Mouse (Mus musculus) forebrain, embryonic 10.5 days (tissue): ENCODE data around the gene H2-K1. TPM values are rescaled to one million over a fixed set of nuclear protein-coding genes. Genes with fewer than 3 reads are reported as not detected.

Experiments
- DNase-seq: peaks from one replicate; pipeline ENCODE4 v3.0.0-alpha.2; 2017; ENCODE audit warnings: low spot score; ENCODE audit errors: extremely low spot score
- H3K27ac ChIP-seq: fragments of 300-500 bp; sonication (generic); 2 replicates; pipeline ENCODE4 v1.5.1; 2016; ENCODE audit warnings: mild to moderate bottlenecking
- H3K27me3 ChIP-seq: fragments of 300-500 bp; sonication (generic); 2 replicates; pipeline ENCODE4 v1.6.1; 2016; ENCODE audit warnings: mild to moderate bottlenecking; ENCODE audit not compliant: poor library complexity, severe bottlenecking
- H3K36me3 ChIP-seq: fragments of 300-500 bp; sonication (generic); replicated peaks from 2 replicates; pipeline ENCODE4 v1.6.1; 2016; ENCODE audit warnings: mild to moderate bottlenecking, moderate library complexity
- H3K4me1 ChIP-seq: fragments of 300-500 bp; sonication (generic); 2 replicates; pipeline ENCODE4 v1.6.1; 2016
- H3K4me3 ChIP-seq: fragments of 300-500 bp; sonication (generic); 2 replicates; pipeline ENCODE4 v1.5.1; 2016; ENCODE audit warnings: mild to moderate bottlenecking, moderate library complexity
- H3K9me3 ChIP-seq: fragments of 300-500 bp; sonication (generic); 2 replicates; pipeline ENCODE4 v1.6.1; 2016; ENCODE audit warnings: mild to moderate bottlenecking, moderate library complexity
- WGBS: fragments of 180-500 bp; shearing (Covaris S2); methylation state at CpG from one replicate; pipeline ENCODE4 v1.1.7; 2016; 5-methylcytosine and 5-hydroxymethylcytosine counted together
- polyA plus RNA-seq: library from polyadenylated mRNA; unstranded; fragments of >200 nt; fragmentation: Nextera tagmentation; extraction: Ambion mirVana; gene quantifications from 2 replicates; pipeline ENCODE4 v1.2.1, GENCODE M21; 2016

The H2-K1 gene
- polyA plus RNA-seq, 1 experiment from 2014 or later = 51.8 TPM

DNA sequence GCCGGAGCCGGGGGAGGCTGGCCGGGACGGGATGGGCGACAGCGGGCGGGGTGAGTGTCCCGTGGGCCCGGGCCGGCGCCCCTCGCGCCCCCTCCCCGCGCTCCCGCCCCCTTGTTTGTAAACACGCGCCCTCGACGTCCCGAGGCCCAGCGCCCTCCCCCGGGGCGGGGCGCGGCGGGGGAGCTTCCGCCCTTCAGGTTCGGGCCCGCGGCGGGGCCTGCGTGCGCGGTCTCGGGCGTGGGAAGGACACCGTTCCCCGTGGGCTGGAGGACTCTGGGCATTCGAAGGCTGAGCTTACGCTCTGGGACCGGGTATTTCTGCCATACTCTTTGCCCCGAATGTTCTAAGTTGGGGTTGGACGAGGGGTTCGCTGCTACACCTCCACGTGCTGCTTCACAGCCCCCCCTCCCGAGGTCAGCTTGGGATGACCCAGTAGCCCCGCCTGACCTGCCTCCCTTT, 32.1 kb upstream of the H2-K1 start:
- H3K4me1 ChIP-seq = peaks cover 71% of the 10 kb centered on the region
- H3K9me3 ChIP-seq = no peaks in the 10 kb centered on the region
- WGBS = under 1% methylated on average over 45 of the region's 48 CpGs
- peaks cover 70% of the 10 kb centered on the region for H3K36me3 ChIP-seq
- DNase-seq = peak; percentile 46
- H3K4me3 ChIP-seq = peak overlapping the region; percentile 98
- H3K27ac ChIP-seq = peak overlapping the region; percentile 100
- 0 out of 2 replicates have a peak, but pooled peaks cover under 1% of the 10 kb centered on the region for H3K27me3 ChIP-seq

DNA sequence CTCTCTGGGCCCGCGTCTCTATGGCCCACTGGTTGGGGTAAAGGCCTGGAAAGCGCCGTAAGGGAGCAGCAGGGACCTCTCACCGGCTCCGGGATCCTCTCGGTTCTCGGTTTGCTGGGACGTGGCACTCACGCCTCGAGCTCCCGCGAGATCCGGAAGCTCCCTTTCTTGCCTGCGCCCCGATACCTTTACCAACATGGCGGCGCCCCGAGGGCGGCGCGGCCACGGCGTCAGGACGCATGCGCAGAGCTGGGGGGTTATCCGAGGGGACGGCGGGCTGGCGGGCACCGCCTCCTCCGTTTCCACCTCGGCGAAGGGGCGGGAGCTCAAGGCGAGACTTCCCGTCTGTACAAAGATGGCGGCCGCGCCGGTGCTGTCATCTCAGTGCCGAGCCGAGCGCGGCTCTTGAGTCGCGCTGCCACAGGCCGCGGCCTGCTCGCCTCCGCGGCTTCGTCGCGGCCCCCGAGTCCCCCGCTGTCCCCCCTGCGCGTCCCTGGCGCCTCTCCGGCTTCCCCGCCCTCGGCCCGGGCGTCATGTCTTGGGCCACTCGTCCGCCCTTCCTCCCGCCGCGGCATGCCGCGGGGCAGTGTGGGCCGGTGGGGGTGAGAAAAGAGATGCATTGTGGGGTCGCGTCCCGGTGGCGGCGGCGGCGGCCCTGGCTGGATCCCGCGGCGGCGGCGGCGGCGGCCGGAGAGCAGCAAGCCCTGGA, 31.5 kb upstream of the H2-K1 start, which contains the start of the genes Slc39a7 and Rxrb:
Slc39a7 (minus strand) TSS at position 218 of the 709 bp plus-strand sequence.
Rxrb (plus strand) TSS at position 348 of the 709 bp plus-strand sequence.
- peak within 1 kb of the TSS; percentile 100 for H3K27ac ChIP-seq
- H3K27me3 ChIP-seq = no peaks in the 10 kb centered on the region
- peaks cover 64% of the 10 kb centered on the region for H3K36me3 ChIP-seq
- WGBS = under 1% methylated on average over 78 of the region's 88 CpGs
- peaks cover 75% of the 10 kb centered on the region for H3K4me1 ChIP-seq
- H3K4me3 ChIP-seq = peak within 1 kb of the TSS; percentile 98
- DNase-seq = peak; percentile 99
- H3K9me3 ChIP-seq = no peaks in the 10 kb centered on the region

DNA sequence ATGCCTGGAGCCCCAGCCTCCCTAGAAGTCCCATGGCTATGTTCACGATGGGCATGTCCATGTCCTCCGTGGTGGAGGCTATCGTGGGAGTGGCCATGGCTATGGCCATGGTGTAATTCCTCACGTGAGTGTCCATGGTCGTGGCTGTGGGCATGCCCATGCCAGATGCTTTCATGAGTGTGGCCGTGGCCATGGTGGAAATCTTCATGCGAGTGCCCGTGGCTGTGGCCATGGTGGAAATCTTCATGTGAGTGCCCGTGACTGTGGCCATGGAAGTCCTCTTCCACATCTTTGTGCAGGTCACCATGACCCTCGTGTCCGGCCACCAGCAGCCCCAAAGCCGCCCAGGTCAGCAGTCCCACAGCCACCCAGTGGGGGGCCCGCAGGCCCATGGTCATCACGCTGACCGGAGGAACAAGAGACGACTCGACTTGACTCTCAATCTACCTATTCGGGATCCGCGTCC, 30.7 kb upstream of the H2-K1 start:
- 7% methylated on average over 20 of the region's 20 CpGs for WGBS
- Histone ChIP-seq H3K36me3 (peaks cover 57% of the 10 kb centered on the region), H3K27ac (peak overlapping the region; percentile 100), H3K4me3 (peak overlapping the region; percentile 98), H3K4me1 (peaks cover 77% of the 10 kb centered on the region), H3K9me3 (no peaks in the 10 kb centered on the region), H3K27me3 (no peaks in the 10 kb centered on the region)
- no peak for DNase-seq

DNA sequence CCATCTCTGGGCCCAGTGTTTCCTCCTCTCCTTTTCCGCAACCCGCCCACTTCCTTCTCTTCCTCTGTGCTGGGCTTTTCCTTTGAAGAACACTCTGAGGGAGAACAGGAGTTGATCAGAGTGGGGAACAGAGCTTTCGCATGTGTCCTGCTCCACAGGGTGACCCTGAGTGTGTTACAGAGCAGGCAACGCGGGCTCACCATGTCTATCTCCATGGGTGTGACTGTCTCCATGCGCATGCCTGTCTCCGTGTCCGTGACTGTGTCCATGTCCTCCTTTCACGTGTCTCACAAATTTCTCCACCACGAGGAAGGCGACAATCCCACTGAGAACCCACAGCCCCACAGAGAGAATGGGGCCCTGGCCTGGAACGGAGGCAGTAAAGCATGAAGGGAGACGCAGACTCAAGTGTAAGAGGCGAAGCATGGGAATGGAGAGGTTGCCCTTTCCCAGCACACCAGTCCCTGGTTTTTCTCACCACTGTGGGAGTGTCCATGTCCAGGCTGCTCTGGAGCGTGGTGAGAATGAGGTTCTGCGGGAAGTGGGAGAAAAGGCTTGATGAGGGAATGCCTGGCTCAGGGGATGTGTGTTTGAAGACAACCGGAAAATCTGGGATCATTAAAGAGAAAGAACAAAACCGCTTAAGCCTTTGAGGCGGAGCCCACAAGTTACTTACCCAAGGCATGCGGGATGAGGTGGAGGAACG, 29.9 kb upstream of the H2-K1 start:
- Histone ChIP-seq H3K4me3 (peak overlapping the region; percentile 98), H3K9me3 (no peaks in the 10 kb centered on the region), H3K4me1 (peaks cover 85% of the 10 kb centered on the region), H3K36me3 (peaks cover 49% of the 10 kb centered on the region), H3K27me3 (no peaks in the 10 kb centered on the region), H3K27ac (peak overlapping the region; percentile 100)
- no peak for DNase-seq
- 79% methylated on average over 21 of the region's 21 CpGs for WGBS

DNA sequence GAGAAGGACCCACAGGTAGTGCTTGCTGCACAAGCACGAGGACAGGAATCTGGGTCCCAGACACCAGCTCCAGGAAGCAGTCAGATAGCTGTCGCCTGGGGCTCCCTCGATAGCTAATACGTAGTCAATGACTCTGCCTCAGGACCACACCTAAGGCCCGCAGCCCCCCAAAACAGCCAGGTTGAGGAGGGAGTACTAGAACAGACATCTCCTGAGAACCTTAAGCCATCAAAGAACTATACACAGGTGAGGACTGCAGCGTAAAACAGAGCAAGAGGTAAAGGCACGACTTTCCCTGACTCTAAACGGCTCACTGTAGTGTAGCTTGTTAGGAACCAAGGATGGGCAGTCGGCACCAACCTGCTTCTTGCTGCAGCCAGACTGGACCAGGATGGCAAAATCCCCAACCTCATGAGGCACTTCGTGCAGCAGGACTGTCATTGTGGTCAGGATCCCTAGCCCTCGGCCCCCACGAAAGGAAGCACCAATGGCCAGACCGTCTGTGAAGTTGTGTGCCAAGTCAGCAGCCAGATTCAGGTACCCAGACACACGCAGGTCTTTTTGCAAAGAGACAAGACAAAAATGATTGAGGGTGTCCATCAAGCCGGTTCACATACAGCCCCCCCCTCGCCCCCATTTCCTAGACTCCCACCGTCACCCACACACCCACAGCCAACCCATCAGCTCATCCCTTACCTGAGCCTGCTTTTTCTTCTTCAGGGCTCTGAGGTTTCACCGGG, 29.2 kb upstream of the H2-K1 start:
- DNase-seq = no peak
- peak overlapping the region; percentile 100 for H3K27ac ChIP-seq
- H3K4me3 ChIP-seq = peak overlapping the region; percentile 98
- no peaks in the 10 kb centered on the region for H3K27me3 ChIP-seq
- WGBS = 90% methylated on average over 18 of the region's 18 CpGs
- H3K9me3 ChIP-seq = no peaks in the 10 kb centered on the region
- H3K4me1 ChIP-seq = peaks cover 85% of the 10 kb centered on the region
- H3K36me3 ChIP-seq = peaks cover 41% of the 10 kb centered on the region

DNA sequence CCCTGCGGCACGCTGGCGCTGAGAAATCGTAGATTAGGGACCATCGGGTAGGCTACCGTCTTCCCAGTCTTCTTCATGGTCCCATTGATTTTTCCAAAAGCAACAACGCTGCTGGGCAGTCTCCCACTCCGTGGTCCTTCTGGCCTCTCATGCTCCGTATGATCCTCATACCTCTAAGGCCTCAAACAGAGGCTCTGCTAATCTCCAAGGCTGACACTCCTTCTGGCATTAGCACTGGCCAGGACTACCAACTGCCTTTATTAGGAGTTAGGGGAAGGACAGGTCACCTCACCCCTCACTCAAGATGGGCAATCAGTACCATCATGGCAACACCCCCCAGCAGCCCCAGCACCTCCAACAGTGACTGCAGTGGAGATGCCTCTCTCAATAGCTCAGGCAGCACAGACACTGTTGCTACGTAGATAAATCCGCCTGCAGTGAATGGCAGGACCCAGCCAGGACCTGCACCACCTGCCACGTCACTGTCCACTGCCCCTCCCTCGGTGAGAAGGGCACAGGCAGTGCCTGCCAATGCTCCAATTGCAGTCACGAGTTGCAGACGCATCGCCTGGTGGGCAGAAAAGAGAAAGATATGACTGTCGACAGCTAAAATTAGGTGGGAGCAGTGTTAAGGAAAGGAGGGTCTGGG, 28.5 kb upstream of the H2-K1 start:
- H3K4me1 ChIP-seq = peaks cover 85% of the 10 kb centered on the region
- peaks cover 38% of the 10 kb centered on the region for H3K36me3 ChIP-seq
- no peaks in the 10 kb centered on the region for H3K9me3 ChIP-seq
- 53% methylated on average over 17 of the region's 17 CpGs for WGBS
- H3K4me3 ChIP-seq = peak overlapping the region; percentile 98
- H3K27me3 ChIP-seq = no peaks in the 10 kb centered on the region
- H3K27ac ChIP-seq = peak overlapping the region; percentile 100
- DNase-seq = no peak

DNA sequence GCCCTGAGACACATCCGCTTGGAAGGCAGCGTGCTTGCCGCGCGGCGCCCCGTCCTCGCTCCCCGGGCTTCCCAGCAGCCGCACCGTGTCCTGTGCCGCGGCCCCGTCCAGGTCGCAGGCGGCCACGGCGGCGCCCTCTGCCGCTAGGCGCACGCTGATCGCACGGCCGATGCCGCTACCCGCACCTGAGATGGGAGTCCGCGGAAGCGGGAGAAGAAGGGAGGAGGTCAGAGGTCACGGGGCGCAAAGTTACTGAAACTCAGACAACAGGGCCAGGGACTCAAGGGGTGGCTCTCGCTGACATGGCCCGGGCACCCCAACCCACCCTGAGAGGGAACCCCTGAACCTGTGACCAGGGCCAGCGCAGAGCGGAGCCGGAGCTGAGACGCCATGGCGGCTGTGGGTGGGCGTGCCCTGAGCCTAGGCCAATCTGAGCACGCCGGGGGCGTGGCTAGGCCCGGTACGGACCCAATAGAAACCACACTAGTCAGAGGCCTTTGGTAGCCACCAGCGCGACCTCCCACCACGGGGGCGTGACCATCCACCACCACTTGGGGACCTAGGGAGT, 27.6 kb upstream of the H2-K1 start, which contains the start of gene H2-Ke6:
H2-Ke6 (minus strand) TSS at position 405 of the 568 bp plus-strand sequence.
- H3K4me3 ChIP-seq = peak within 1 kb of the TSS; percentile 98
- peak; percentile 95 for DNase-seq
- no peaks in the 10 kb centered on the region for H3K27me3 ChIP-seq
- peaks cover 84% of the 10 kb centered on the region for H3K4me1 ChIP-seq
- H3K36me3 ChIP-seq = peaks cover 40% of the 10 kb centered on the region
- peak within 1 kb of the TSS; percentile 100 for H3K27ac ChIP-seq
- peaks cover 7% of the 10 kb centered on the region for H3K9me3 ChIP-seq
- WGBS = under 1% methylated on average over 49 of the region's 49 CpGs

DNA sequence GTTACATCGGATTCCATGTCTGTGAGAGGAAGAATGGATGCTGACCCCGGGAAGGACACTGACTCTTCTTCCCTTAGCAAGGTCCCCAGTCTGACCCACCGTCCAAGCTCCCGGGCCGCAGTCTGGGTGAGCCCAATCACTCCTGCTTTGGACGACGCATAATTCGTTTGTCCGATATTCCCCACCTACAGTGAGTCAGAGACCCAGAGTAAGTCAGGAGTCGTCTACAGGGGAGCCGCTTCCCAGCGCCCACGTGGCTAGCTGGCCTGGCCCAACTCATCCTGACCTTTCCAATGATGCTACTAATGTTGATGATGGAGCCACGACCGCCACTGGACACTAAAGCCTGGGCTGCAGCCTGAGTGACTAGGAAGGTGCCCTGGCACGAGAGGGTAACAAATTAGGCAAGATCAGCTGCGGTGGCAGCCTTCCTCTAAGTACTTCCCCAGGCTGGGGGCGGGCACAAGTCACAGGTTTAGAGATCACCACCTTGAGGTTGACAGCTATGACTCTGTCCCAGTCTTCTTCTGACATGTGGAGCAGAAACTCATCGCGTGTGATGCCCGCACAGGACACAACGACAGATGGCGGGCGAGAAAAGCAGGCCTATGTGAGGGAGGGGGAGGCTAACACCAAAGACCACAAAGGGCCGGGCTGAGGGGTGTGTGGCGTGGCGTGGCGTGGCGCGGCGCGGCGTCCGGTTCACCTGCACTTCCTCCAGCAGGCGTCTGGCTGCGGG, 26.9 kb upstream of the H2-K1 start:
- H3K4me3 ChIP-seq = peak overlapping the region; percentile 98
- H3K36me3 ChIP-seq = peaks cover 47% of the 10 kb centered on the region
- 5% methylated on average over 36 of the region's 36 CpGs for WGBS
- H3K4me1 ChIP-seq = peaks cover 84% of the 10 kb centered on the region
- H3K9me3 ChIP-seq = peaks cover 14% of the 10 kb centered on the region
- no peaks in the 10 kb centered on the region for H3K27me3 ChIP-seq
- DNase-seq = no peak
- peak overlapping the region; percentile 100 for H3K27ac ChIP-seq

DNA sequence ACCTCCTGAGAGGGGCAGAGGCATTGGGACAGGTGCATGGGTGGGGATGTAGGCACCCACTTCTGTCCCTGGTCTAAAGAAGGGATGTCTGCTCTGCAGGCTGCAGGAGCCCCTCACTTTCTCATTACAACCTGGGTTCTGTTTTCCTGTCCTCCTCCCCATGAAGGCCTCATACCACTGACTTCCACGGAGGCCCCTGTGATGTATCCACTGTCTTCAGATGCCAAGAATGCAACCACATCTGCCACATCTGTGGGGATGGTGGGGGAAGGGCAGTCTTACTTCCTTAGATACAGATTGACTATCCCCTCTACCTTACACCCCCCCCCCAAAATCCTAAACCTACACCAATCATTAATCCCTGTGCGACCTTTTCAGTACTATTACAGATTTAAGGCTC, 26.1 kb upstream of the H2-K1 start:
- 18% methylated on average over 2 of the region's 2 CpGs for WGBS
- Histone ChIP-seq H3K27me3 (no peaks in the 10 kb centered on the region), H3K4me1 (peaks cover 81% of the 10 kb centered on the region), H3K4me3 (peak overlapping the region; percentile 98), H3K36me3 (peaks cover 56% of the 10 kb centered on the region), H3K9me3 (peaks cover 22% of the 10 kb centered on the region), H3K27ac (peak overlapping the region; percentile 100)
- no peak for DNase-seq

DNA sequence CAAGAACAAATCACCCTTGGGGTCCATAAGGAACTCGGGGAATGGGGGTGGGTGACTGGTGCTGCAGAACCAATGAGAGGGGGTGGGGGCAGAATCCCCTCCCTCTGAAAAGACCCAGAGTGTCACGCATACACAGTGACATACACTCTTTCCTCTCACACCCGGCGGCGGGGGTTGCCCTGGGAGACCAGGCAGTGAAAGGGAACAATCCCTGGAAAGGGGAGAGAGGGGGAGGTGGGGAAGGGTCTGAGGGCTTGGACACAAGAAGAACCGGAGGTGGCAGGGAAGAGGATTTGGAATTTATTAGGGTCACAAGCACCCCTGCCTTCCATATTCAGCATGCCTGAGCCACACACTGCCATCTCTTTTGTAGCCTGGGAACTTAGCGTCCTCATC, 25.6 kb upstream of the H2-K1 start:
- DNase-seq = peak; percentile 96
- Histone ChIP-seq H3K36me3 (peaks cover 60% of the 10 kb centered on the region), H3K4me1 (peaks cover 78% of the 10 kb centered on the region), H3K4me3 (peak overlapping the region; percentile 98), H3K9me3 (peaks cover 27% of the 10 kb centered on the region), H3K27me3 (no peaks in the 10 kb centered on the region), H3K27ac (peak overlapping the region; percentile 100)
- 8% methylated on average over 7 of the region's 7 CpGs for WGBS
